Mouse (Mus musculus) ES-E14 (cell line): ENCODE measurements around the gene Palld. TPM values are rescaled to one million over a fixed set of nuclear protein-coding genes. Genes with fewer than 3 reads are reported as not detected.

Source experiments
- DNase-seq: peaks from one replicate; pipeline ENCODE4 v3.0.0-alpha.2; 2013; ENCODE audit warnings: low read depth, low spot score
- H3K27ac ChIP-seq: 2 replicates; pipeline ENCODE4 v1.5.1; 2012; ENCODE audit warnings: low read depth, mild to moderate bottlenecking, low read length, moderate library complexity, mixed read lengths; ENCODE audit not compliant: poor library complexity, insufficient read depth, severe bottlenecking
- H3K36me3 ChIP-seq: 2 replicates; pipeline ENCODE4 v1.6.1; 2012; ENCODE audit warnings: mild to moderate bottlenecking, low read length, moderate library complexity, mixed read lengths; ENCODE audit not compliant: control insufficient read depth, poor library complexity, insufficient read depth, severe bottlenecking
- H3K4me1 ChIP-seq, 2 experiments: fragments of 150-350 bp in 1 of 2; sonication (generic) in 1 of 2; 2 replicates each; pipeline ENCODE4 v1.6.1; 2012; ENCODE audit warnings: low read length in 2 of 2, mild to moderate bottlenecking in 1 of 2, mixed read lengths in 1 of 2; ENCODE audit not compliant: control insufficient read depth in 2 of 2, insufficient read depth in 2 of 2, poor library complexity in 1 of 2
- H3K4me3 ChIP-seq, 2 experiments: fragments of 150-350 bp in 1 of 2; sonication (generic) in 1 of 2; 2 replicates each; pipeline ENCODE4 v1.5.1; 2012; ENCODE audit warnings: low read length in 2 of 2, low read depth in 1 of 2, mild to moderate bottlenecking in 1 of 2, mixed read lengths in 1 of 2; ENCODE audit not compliant: insufficient read depth in 1 of 2, poor library complexity in 1 of 2, severe bottlenecking in 1 of 2
- H3K9ac ChIP-seq: 2 replicates; pipeline ENCODE4 v1.6.1; 2012; ENCODE audit warnings: low read depth, mild to moderate bottlenecking, low read length, mixed read lengths; ENCODE audit not compliant: poor library complexity, insufficient read depth, severe bottlenecking
- H3K9me3 ChIP-seq: fragments of 150-350 bp; sonication (generic); 2 replicates; pipeline ENCODE4 v1.6.1; 2012; ENCODE audit warnings: low read depth, mild to moderate bottlenecking, low read length; ENCODE audit not compliant: control insufficient read depth, insufficient read depth
- CHD2 ChIP-seq: IDR thresholded peaks from 2 replicates; pipeline ENCODE4 v1.6.1; 2014; ENCODE audit warnings: mild to moderate bottlenecking, low read depth, low read length, inconsistent platforms
- HCFC1 ChIP-seq: IDR thresholded peaks from 2 replicates; pipeline ENCODE4 v1.6.1; 2012; ENCODE audit warnings: low read length, inconsistent platforms, borderline replicate concordance; ENCODE audit not compliant: insufficient read depth
- MAFK ChIP-seq: IDR thresholded peaks from 2 replicates; pipeline ENCODE4 v1.6.1; 2014; ENCODE audit warnings: mild to moderate bottlenecking, low read depth, low read length, inconsistent platforms; ENCODE audit not compliant: insufficient read depth
- ZC3H11A ChIP-seq: IDR thresholded peaks from 2 replicates; pipeline ENCODE4 v1.6.1; 2012; ENCODE audit warnings: low read depth, mild to moderate bottlenecking, inconsistent platforms, low read length, borderline replicate concordance
- ZNF384 ChIP-seq: IDR thresholded peaks from 2 replicates; pipeline ENCODE4 v1.6.1; 2012; ENCODE audit warnings: low read depth, low read length, inconsistent platforms
- in situ Hi-C, 2 experiments: fragments of 600-800 bp; cut with MboI; formaldehyde crosslinking; loops; one replicate each; pipeline ENCODE4 v1.15.1; 2025; ENCODE audit warnings: low sequenced_read_pairs in 2 of 2, inconsistent platforms in 1 of 2; ENCODE audit not compliant: unreplicated experiment in 2 of 2
- total RNA-seq: library from RNA; depleted of rRNA; stranded (reverse); fragments of 300-350 nt; gene quantifications from 2 replicates; pipeline ENCODE4 v1.2.3, GENCODE M21; 2012

The Palld gene
- total RNA-seq, 1 experiment = 36.3 TPM

DNA sequence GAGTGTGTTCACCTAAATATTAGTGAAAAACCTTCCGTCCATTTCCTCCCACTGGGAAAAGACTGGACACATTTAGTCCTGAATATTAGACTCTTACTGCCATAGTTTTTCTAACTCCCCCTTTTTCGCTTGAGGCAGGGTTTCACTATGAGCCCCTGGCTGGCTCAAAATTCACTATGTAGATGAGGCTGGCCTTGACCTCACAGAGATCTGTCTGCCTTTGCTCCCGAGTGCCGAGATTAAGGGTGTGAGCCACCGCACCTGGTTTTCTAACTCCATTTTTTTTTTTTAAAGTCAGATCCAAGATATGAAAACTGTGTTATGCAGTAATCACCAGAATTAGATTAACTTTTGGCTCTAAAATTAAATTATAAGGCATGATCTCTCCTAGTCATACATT is 369.7 kb downstream of the Palld start:
- Histone ChIP-seq H3K36me3 (peaks cover 13% of the 10 kb centered on the region), H3K9me3 (no peaks in the 10 kb centered on the region), H3K4me1 (peaks cover 14 to 20% of the 10 kb centered on the region in 2 experiments), H3K4me3 (peak overlapping the region; percentile 59 to 69), H3K27ac (no peak overlapping the region; the same call in 1 of the 2 replicates), H3K9ac (peak overlapping the region; percentile 1; the same call in 1 of the 2 replicates)
- in situ Hi-C loops = loop anchor here (10.0 to 25.0 kb wide), 3 partner anchors 162 to 529 kb away; no protein-coding TSS in a partner anchor
- TF ChIP-seq MAFK (no peak), ZNF384 (0 out of 2 replicates have a peak, but pooled peaks have one; percentile 41)
- no peak for DNase-seq

DNA sequence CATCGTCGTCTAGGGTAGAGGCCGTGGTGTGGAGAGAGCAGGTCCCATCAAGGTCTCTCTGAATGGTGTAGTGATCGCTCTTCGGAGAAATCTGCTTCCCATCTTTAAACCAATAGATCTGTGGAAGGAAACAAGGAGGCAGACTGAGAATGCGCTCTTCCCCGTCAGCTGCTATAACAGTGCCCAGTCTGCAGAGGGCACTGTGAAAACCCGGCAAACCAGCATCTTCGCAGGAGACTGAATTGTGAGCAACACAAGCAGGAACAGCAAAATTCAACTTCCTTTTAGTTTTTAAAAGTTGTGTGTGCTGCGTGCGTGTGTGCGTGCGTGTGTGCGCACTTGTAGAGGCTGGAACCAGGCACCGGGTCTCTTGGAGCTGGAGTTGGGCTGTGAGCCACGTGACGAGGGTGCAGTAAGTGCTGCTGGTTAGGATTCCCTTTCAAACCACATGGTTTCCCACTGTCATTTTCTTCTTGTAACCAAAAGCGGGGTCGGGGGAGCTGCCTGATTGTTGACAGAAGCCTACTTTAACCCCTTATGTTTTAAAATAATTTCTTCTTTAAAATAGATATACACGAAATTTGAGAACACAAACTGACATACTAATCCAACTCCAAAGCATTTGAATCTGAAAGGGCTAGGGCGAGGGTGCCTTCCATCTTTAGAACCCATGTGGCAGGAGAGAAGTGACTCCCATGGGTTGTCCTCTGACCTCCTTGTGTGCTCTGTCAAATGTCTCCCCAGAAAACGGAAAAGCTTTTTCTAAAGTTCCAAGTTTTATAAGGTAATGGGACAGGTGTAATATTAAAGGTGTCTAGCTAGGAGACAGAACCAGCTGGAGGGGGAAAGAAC is 370.3 kb downstream of the Palld start:
- no peak for TF ChIP-seq ZNF384
- TF ChIP-seq ZC3H11A = no peak
- TF ChIP-seq CHD2 = no peak
- no peak for TF ChIP-seq MAFK
- TF ChIP-seq HCFC1 = no peak
- H3K36me3 ChIP-seq = peaks cover 13% of the 10 kb centered on the region
- H3K27ac ChIP-seq = peak overlapping the region; percentile 56
- H3K4me1 ChIP-seq = peaks cover 14 to 20% of the 10 kb centered on the region in 2 experiments
- H3K9me3 ChIP-seq = no peaks in the 10 kb centered on the region
- in situ Hi-C loops = loop anchor here (10.0 to 25.0 kb wide), 3 partner anchors 163 to 530 kb away; no protein-coding TSS in a partner anchor
- H3K4me3 ChIP-seq = peak overlapping the region; percentile 59 to 69
- peak overlapping the region; percentile 81 for H3K9ac ChIP-seq
- DNase-seq = no peak

GRCm38 (mm10) chr8:61528642-61529041 is 373.8 kb downstream of the Palld start:
- TF ChIP-seq ZC3H11A (no peak), ZNF384 (no peak), MAFK (no peak), HCFC1 (no peak), CHD2 (no peak)
- Histone ChIP-seq H3K4me1 (peaks cover 3 to 7% of the 10 kb centered on the region in 2 experiments), H3K4me3 (no peak overlapping the region), H3K27ac (no peak overlapping the region), H3K36me3 (peaks cover 21% of the 10 kb centered on the region), H3K9me3 (no peaks in the 10 kb centered on the region), H3K9ac (no peak overlapping the region)
- in situ Hi-C loops = loop anchor here in 1 of 2 experiments (25.0 kb wide), 1 partner anchor 534 kb away; no protein-coding TSS in a partner anchor
- no peak for DNase-seq

DNA sequence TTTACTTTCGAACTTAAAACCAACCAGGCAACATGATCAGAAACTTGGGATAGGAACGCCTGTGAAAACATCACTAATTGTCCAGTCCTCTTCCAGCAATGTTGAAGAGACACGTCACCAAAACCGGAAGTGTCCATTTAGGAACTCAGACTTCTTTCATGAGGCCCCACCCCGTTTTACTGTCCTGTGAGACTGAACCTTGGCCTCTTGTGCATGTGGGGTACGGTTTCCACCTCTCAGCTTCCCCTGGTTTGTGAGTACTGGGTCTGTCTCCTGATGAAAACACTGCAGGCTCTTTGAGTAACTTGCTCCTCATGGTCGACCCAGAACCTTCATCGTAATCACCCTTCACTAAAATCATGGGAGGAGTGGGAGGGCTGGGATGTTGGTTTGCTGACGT is 374.3 kb downstream of the Palld start:
- no peaks in the 10 kb centered on the region for H3K9me3 ChIP-seq
- no peak overlapping the region for H3K27ac ChIP-seq
- peaks cover 21% of the 10 kb centered on the region for H3K36me3 ChIP-seq
- DNase-seq = no peak
- in situ Hi-C loops = loop anchor here in 1 of 2 experiments (25.0 kb wide), 1 partner anchor 534 kb away; no protein-coding TSS in a partner anchor
- peaks cover 2 to 5% of the 10 kb centered on the region in 2 experiments; a peak in 1 of 4 replicates for H3K4me1 ChIP-seq
- no peak overlapping the region for H3K4me3 ChIP-seq
- no peak for TF ChIP-seq HCFC1
- TF ChIP-seq CHD2 = no peak
- no peak for TF ChIP-seq ZC3H11A
- no peak for TF ChIP-seq ZNF384
- TF ChIP-seq MAFK = no peak
- no peak overlapping the region for H3K9ac ChIP-seq
